19 mouse cellular contexts compared by ENCODE assay signal in the genomic region with DNA sequence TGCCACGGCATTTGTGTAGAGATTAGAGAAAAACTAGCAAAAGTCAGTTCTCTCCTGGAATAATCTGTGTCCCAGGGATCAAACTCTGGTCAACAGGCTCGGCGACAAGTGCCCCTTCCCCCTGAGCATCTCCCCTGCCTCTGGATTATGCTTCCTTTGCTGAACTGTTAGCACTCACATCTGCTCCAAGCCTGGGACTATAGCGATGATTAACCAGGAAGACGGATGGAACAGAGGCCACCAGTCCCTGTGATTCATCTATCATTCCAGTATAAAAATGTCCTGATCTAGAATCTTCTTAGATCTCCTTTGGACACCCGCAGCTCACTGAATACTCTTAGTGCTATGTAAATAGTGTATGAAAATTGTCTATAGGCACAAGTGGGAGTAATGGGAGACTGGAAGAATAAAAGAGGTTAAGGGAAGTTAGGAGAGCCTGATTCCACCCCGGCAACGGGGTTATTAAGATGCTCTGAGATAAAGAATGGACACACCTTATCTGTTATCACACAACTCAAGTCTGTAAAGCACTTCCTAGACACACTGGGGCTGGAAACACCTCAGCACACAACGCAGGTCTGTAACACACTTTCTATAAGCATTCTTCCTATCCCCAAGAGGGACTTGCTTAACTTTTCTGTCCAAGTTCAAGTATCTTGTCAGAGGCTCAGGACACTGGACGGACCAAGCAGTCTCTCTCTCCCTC. TPM values are rescaled to one million over a fixed set of nuclear protein-coding genes. Genes with fewer than 3 reads are reported as not detected.
DNase-seq lines count a peak whose midpoint lies in the region; ATAC-seq and TF ChIP-seq lines count a peak whose summit lies in the region.
"Had no signal": no experiment of that assay in that cellular context is flagged by ENCODE, and none has a peak within 500 bp of the region (broad histone marks: within the 10 kb centered on the region; RNA-seq: fewer than 3 reads in every experiment).

No protein-coding gene starts in this region.

- no peak overlapping the region for H3K4me2 ChIP-seq in kidney, embryonic 16.5 days (replicated peaks; ENCODE audit: low read depth, low read length)
- H3K4me2 ChIP-seq in intestine, embryonic 15.5 days (replicated peaks), result peak overlapping the region; percentile 46
- peak overlapping the region; percentile 34 for H3K4me2 ChIP-seq in stomach, embryonic 16.5 days (ENCODE audit: low read depth, low read length)
- no peak overlapping the region for H3K4me2 ChIP-seq in kidney, embryonic 14.5 days (replicated peaks; ENCODE audit: low read depth, low read length)
- H3K4me2 ChIP-seq: embryonic facial prominence, embryonic 15.5 days; liver, embryonic 15.5 days had no signal

- H3K4me3 ChIP-seq in kidney, adult 2 months (ENCODE audit: insufficient read depth, low read depth, low read length), result no peak overlapping the region
- no peak overlapping the region for H3K4me3 ChIP-seq in kidney, embryonic 16.5 days (ENCODE audit: low read length)
- H3K4me3 ChIP-seq in E14TG2a.4 (replicated peaks; ENCODE audit: low read length), result peak overlapping the region; percentile 32; the same call in 1 of the 2 replicates
- peak overlapping the region; percentile 32 for H3K4me3 ChIP-seq in intestine, embryonic 15.5 days (replicated peaks)
- H3K4me3 ChIP-seq in stomach, embryonic 16.5 days (replicated peaks; ENCODE audit: low read length), result peak overlapping the region; percentile 34
- no peak overlapping the region for H3K4me3 ChIP-seq in kidney, embryonic 14.5 days (ENCODE audit: low read length)
- H3K4me3 ChIP-seq: embryonic facial prominence, embryonic 15.5 days; heart, adult 2 months; liver, embryonic 15.5 days; midbrain, embryonic 10.5 days had no signal

- H3K9me3 ChIP-seq in kidney, embryonic 16.5 days (ENCODE audit: low read length), result no peaks in the 10 kb centered on the region
- no peaks in the 10 kb centered on the region for H3K9me3 ChIP-seq in E14TG2a.4 (ENCODE audit: low read length)
- no peaks in the 10 kb centered on the region for H3K9me3 ChIP-seq in intestine, embryonic 15.5 days
- H3K9me3 ChIP-seq in stomach, embryonic 16.5 days (replicated peaks; ENCODE audit: control insufficient read depth, low read length), result no peaks in the 10 kb centered on the region
- no peaks in the 10 kb centered on the region for H3K9me3 ChIP-seq in kidney, embryonic 14.5 days (ENCODE audit: control insufficient read depth, low read length)
- H3K9me3 ChIP-seq: embryonic facial prominence, embryonic 15.5 days; liver, embryonic 15.5 days; midbrain, embryonic 10.5 days had no signal

- 62% methylated on average over 10 of the region's 10 CpGs for WGBS in kidney, adult 2 months
- WGBS in kidney, embryonic 16.5 days, result 62% methylated on average over 10 of the region's 10 CpGs
- 48% methylated on average over 10 of the region's 10 CpGs for WGBS in intestine, embryonic 15.5 days
- WGBS in stomach, embryonic 16.5 days, result 52% methylated on average over 10 of the region's 10 CpGs
- WGBS in kidney, embryonic 14.5 days, result 68% methylated on average over 10 of the region's 10 CpGs

- no peak for TF ChIP-seq POLR2A in kidney, adult 2 months (IDR thresholded peaks at IDR 0.05; ENCODE audit: low read depth, low read length)

- peak; percentile 7 for DNase-seq in kidney, adult 2 months
- DNase-seq in kidney, postnatal 10 days, result no peak
- DNase-seq: cerebellum, postnatal 10 days; heart, adult 2 months; heart, postnatal 4 days; layer of hippocampus, postnatal 36 days; lung, postnatal 14 days; right cerebral cortex, postnatal 25 days; thymus, postnatal 25 days had no signal

- no peaks in the 10 kb centered on the region for H3K36me3 ChIP-seq in kidney, adult 2 months (ENCODE audit: control insufficient read depth, insufficient read depth, low read length)
- no peaks in the 10 kb centered on the region for H3K36me3 ChIP-seq in kidney, embryonic 16.5 days (ENCODE audit: insufficient read depth, low read length)
- no peaks in the 10 kb centered on the region for H3K36me3 ChIP-seq in E14TG2a.4 (ENCODE audit: insufficient read depth, low read length)
- no peaks in the 10 kb centered on the region for H3K36me3 ChIP-seq in intestine, embryonic 15.5 days
- H3K36me3 ChIP-seq in stomach, embryonic 16.5 days (ENCODE audit: control insufficient read depth, insufficient read depth, low read length), result no peaks in the 10 kb centered on the region
- H3K36me3 ChIP-seq in kidney, embryonic 14.5 days (ENCODE audit: control insufficient read depth, insufficient read depth, low read length), result no peaks in the 10 kb centered on the region
- H3K36me3 ChIP-seq: embryonic facial prominence, embryonic 15.5 days; liver, embryonic 15.5 days; midbrain, embryonic 10.5 days had no signal

- H3K27ac ChIP-seq in kidney, adult 2 months (ENCODE audit: insufficient read depth, low read depth, low read length), result no peak overlapping the region
- H3K27ac ChIP-seq in kidney, embryonic 16.5 days (ENCODE audit: low read length), result no peak overlapping the region
- H3K27ac ChIP-seq in intestine, embryonic 15.5 days, result peak overlapping the region; percentile 85
- H3K27ac ChIP-seq in stomach, embryonic 16.5 days (ENCODE audit: low read length), result peak overlapping the region; percentile 73
- H3K27ac ChIP-seq in kidney, embryonic 14.5 days (ENCODE audit: low read depth, low read length), result no peak overlapping the region
- H3K27ac ChIP-seq: embryonic facial prominence, embryonic 15.5 days; heart, adult 2 months; hindbrain, postnatal 0 days; liver, embryonic 15.5 days; midbrain, embryonic 10.5 days had no signal

- no peaks in the 10 kb centered on the region for H3K4me1 ChIP-seq in kidney, adult 2 months (ENCODE audit: control insufficient read depth, insufficient read depth, low read length)
- H3K4me1 ChIP-seq in kidney, embryonic 16.5 days (ENCODE audit: insufficient read depth, low read length), result no peaks in the 10 kb centered on the region
- H3K4me1 ChIP-seq in E14TG2a.4 (replicated peaks; ENCODE audit: low read depth, low read length), result peaks cover 48% of the 10 kb centered on the region
- no peaks in the 10 kb centered on the region for H3K4me1 ChIP-seq in intestine, embryonic 15.5 days (replicated peaks)
- H3K4me1 ChIP-seq in stomach, embryonic 16.5 days (ENCODE audit: control insufficient read depth, insufficient read depth, low read length), result no peaks in the 10 kb centered on the region
- H3K4me1 ChIP-seq in kidney, embryonic 14.5 days (ENCODE audit: control insufficient read depth, insufficient read depth, low read length), result no peaks in the 10 kb centered on the region
- H3K4me1 ChIP-seq: embryonic facial prominence, embryonic 15.5 days; liver, embryonic 15.5 days; midbrain, embryonic 10.5 days had no signal

- H3K9ac ChIP-seq in kidney, embryonic 16.5 days (replicated peaks; ENCODE audit: low read length), result no peak overlapping the region
- H3K9ac ChIP-seq in intestine, embryonic 15.5 days, result peak overlapping the region; percentile 24; the same call in 1 of the 2 replicates
- H3K9ac ChIP-seq in stomach, embryonic 16.5 days (ENCODE audit: low read length), result peak overlapping the region; percentile 40; the same call in 1 of the 2 replicates
- no peak overlapping the region for H3K9ac ChIP-seq in kidney, embryonic 14.5 days (ENCODE audit: low read depth, low read length)
- H3K9ac ChIP-seq: embryonic facial prominence, embryonic 15.5 days; liver, embryonic 15.5 days had no signal

- H3K27me3 ChIP-seq in kidney, adult 2 months (replicated peaks; ENCODE audit: control insufficient read depth, insufficient read depth, low read length), result no peaks in the 10 kb centered on the region
- no peaks in the 10 kb centered on the region for H3K27me3 ChIP-seq in kidney, embryonic 16.5 days (ENCODE audit: insufficient read depth, low read length)
- no peaks in the 10 kb centered on the region for H3K27me3 ChIP-seq in E14TG2a.4 (ENCODE audit: insufficient read depth, low read length)
- no peaks in the 10 kb centered on the region for H3K27me3 ChIP-seq in intestine, embryonic 15.5 days (replicated peaks)
- no peaks in the 10 kb centered on the region for H3K27me3 ChIP-seq in stomach, embryonic 16.5 days (ENCODE audit: control insufficient read depth, insufficient read depth, low read length)
- H3K27me3 ChIP-seq in kidney, embryonic 14.5 days (ENCODE audit: control insufficient read depth, insufficient read depth, low read length), result no peaks in the 10 kb centered on the region
- H3K27me3 ChIP-seq: embryonic facial prominence, embryonic 15.5 days; liver, embryonic 15.5 days had no signal

- ATAC-seq in kidney, embryonic 16.5 days (ENCODE audit: low FRiP score, low TSS enrichment), result no peak
- ATAC-seq in intestine, embryonic 15.5 days, result peak; percentile 77
- no peak for ATAC-seq in stomach, embryonic 16.5 days (ENCODE audit: insufficient read depth, low FRiP score)
- no peak for ATAC-seq in kidney, embryonic 14.5 days (ENCODE audit: low FRiP score, low TSS enrichment)
- no peak for ATAC-seq in cerebellum, adult (ENCODE audit: insufficient number of reproducible peaks, low FRiP score, low TSS enrichment)
- ATAC-seq: hindbrain, postnatal 0 days had no signal

- no peak for TF ChIP-seq CTCF in kidney, adult 2 months (conservative IDR thresholded peaks at IDR 0.05; ENCODE audit: insufficient read depth, insufficient read length, low read depth, low read length)
- TF ChIP-seq CTCF in E14TG2a.4 (conservative IDR thresholded peaks at IDR 0.05; ENCODE audit: low read length), result no peak

RNA-seq across cellular contexts. Expression of gene Nlrc4, which starts 0.8 kb away (rescaled TPM):
- polyA plus RNA-seq in kidney, adult 2 months (2012; rRNA removed), result 0.08 and 0.28 TPM in 2 replicates
- polyA plus RNA-seq in kidney, embryonic 16.5 days (2015; fragmentation: Nextera tagmentation; extraction: Ambion mirVana), result 0.26 and 0.35 TPM in 2 replicates
- polyA plus RNA-seq in intestine, embryonic 15.5 days (2015; fragmentation: Nextera tagmentation; extraction: Ambion mirVana), result 7.1 and 7.3 TPM in 2 replicates
- 3.2 and 3.8 TPM in 2 replicates for polyA plus RNA-seq in stomach, embryonic 16.5 days (2015; fragmentation: Nextera tagmentation; extraction: Ambion mirVana)
- 0.41 and 0.43 TPM in 2 replicates for polyA plus RNA-seq in kidney, embryonic 14.5 days (2014; fragmentation: Nextera tagmentation; extraction: Ambion mirVana)

RNA-seq across cellular contexts. Expression of gene Yipf4, which starts 31.2 kb away (rescaled TPM):
- 30.4 and 48.2 TPM in 2 replicates for polyA plus RNA-seq in kidney, adult 2 months (2012; rRNA removed)
- 58.4 and 61.3 TPM in 2 replicates for polyA plus RNA-seq in kidney, embryonic 16.5 days (2015; fragmentation: Nextera tagmentation; extraction: Ambion mirVana)
- polyA plus RNA-seq in intestine, embryonic 15.5 days (2015; fragmentation: Nextera tagmentation; extraction: Ambion mirVana), result 62.6 and 74.2 TPM in 2 replicates
- 57.0 and 62.3 TPM in 2 replicates for polyA plus RNA-seq in stomach, embryonic 16.5 days (2015; fragmentation: Nextera tagmentation; extraction: Ambion mirVana)
- polyA plus RNA-seq in kidney, embryonic 14.5 days (2014; fragmentation: Nextera tagmentation; extraction: Ambion mirVana), result 59.8 and 72.9 TPM in 2 replicates

Comparison
In these comparisons a context has a peak if more than half of its experiments do, and no peak if none do; other contexts are left out.
1. H3K27ac ChIP-seq: peak in intestine, embryonic 15.5 days (single experiment) and stomach, embryonic 16.5 days (single experiment); none in kidney, adult 2 months (single experiment), kidney, embryonic 16.5 days (single experiment) and kidney, embryonic 14.5 days (single experiment).
2. H3K4me3 ChIP-seq: peak in E14TG2a.4 (single experiment), intestine, embryonic 15.5 days (single experiment) and stomach, embryonic 16.5 days (single experiment); none in kidney, adult 2 months (single experiment), kidney, embryonic 16.5 days (single experiment) and kidney, embryonic 14.5 days (single experiment).
3. H3K4me2 ChIP-seq: peak in intestine, embryonic 15.5 days (single experiment) and stomach, embryonic 16.5 days (single experiment); none in kidney, embryonic 16.5 days (single experiment) and kidney, embryonic 14.5 days (single experiment).
4. H3K9ac ChIP-seq: peak in intestine, embryonic 15.5 days (single experiment) and stomach, embryonic 16.5 days (single experiment); none in kidney, embryonic 16.5 days (single experiment) and kidney, embryonic 14.5 days (single experiment).